Mouse (Mus musculus) CD4-positive, CD25-positive, alpha-beta regulatory T cell, adult 2 months (primary cell): Measurements from ENCODE around the gene Sh3d21.

Source experiments
- DNase-seq: peaks from one replicate; pipeline ENCODE4 v3.0.0-alpha.2; 2012; ENCODE audit warnings: low read depth, low spot score

Sh3d21 gene

GRCm38 (mm10) chr4:126109613-126110373, 53.5 kb downstream of the Sh3d21 start:
- peak; percentile 58 for DNase-seq

GRCm38 (mm10) chr4:126108061-126108740, 55.1 kb downstream of the Sh3d21 start:
- no peak for DNase-seq

GRCm38 (mm10) chr4:126105131-126105783, 58.0 kb downstream of the Sh3d21 start:
- DNase-seq: no peak

GRCm38 (mm10) chr4:126104261-126105075, 58.8 kb downstream of the Sh3d21 start:
- peak; percentile 42 for DNase-seq

GRCm38 (mm10) chr4:126103590-126104068, 59.7 kb downstream of the Sh3d21 start, which contains the start of gene Stk40:
TSS of gene Stk40 (plus strand) at chr4:126103957.
- peak; percentile 99 for DNase-seq

GRCm38 (mm10) chr4:126103057-126103581, 60.2 kb downstream of the Sh3d21 start:
- DNase-seq: peak; percentile 80

GRCm38 (mm10) chr4:126102061-126102841, 61.0 kb downstream of the Sh3d21 start:
- no peak for DNase-seq

- DNase-seq: no peak
Observed at GRCm38 (mm10) chr4:126100764-126101163, 62.5 kb downstream of the Sh3d21 start.
